Mouse (Mus musculus): ENCODE results near the gene Rpl36.

The Rpl36 gene

DNA sequence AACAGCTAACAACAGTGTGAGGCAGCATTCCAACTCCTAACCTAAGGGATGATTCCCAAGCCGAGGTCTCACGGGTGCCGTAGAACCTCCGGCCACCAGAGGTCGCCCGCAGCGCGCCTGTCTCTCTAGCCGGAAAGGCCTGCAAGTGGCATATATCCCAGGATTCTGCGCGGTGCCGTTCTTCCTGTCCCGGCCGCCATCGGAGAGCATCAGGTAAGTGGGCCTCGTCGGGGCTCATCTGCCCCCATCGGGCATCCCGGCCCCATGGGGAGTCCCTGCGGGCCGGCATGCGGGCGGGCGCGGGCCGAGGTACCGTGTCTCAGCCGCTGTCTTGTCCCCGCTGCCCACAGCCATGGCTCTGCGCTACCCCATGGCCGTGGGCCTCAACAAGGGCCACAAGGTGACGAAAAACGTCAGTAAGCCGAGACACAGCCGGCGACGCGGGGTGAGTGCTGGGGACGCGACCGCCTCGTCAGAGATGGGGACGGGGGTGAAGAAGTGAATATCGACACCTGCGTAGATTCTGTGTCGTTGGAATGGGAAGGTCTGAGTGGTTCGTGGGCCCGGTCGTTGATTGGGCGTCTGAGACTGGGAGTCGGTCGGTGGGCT is at the start of gene Rpl36:
Gene Rpl36, plus strand, starts transcription at position 181 of the 609 bp plus-strand sequence.
- DNase-seq (ENCODE audit: extremely low spot score, low spot score) = peak; percentile 97

DNA sequence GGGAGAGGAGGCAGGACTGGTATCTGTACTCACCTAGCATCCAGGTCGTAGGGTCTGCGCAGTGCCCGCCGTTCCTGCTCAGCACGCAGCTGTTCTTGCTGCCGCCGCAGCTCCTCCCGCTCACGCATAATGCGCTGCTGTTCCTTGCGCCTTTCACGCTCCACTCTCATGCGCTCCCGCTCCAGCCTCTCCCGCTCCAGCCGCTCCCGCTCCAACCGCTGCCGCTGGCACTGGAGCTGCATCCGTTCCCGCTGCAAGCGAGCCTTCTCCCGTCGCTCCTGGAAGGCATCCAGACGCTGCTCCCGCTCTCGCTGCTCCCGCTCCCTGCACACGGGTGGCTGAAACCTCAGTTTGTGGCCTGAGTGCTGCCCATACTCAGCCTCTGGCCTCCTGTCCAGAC is 46.9 kb upstream of the Rpl36 start:
- no peak for DNase-seq (ENCODE audit: extremely low spot score, low spot score)

DNA sequence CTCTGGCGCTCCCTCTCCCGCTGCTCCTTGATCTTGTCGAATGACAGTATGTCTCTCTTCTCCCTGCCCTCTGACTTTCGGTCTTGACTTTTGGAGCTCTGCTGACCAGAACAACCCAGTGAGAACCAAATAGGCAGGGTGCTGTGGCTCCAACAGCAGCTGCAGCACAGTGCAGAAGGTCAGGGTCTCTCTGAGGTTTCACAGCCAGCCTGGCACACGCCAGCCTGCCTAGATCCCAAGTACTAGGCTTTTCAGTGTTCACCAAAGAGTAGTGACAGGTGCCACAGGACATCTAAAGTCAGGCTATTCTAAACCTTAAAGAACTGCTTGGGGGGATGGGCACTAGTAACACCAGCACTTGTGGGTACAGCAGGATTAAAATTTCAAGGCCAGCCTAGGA is 46.3 kb upstream of the Rpl36 start:
- DNase-seq (ENCODE audit: extremely low spot score, low spot score) = no peak

DNA sequence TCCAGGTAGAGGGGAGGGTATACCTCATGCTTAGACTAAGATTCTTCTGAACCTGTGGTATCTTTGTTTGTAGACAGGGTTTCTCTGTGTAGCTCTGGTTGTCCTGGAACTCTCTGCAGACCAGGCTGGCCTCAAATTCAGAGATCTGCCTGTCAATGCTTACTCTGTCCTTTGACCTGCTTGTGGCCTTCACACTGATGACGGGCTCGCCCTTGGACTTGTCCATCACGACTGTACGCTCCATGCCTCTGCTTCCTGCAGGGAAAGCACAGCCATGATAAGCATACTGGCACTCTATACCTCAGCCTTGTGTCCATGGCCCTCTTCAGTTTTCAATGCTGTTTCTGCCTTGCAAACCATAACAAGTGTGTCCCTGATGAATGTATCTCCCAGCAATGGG is 45.8 kb upstream of the Rpl36 start:
- DNase-seq (ENCODE audit: extremely low spot score, low spot score) = no peak

DNA sequence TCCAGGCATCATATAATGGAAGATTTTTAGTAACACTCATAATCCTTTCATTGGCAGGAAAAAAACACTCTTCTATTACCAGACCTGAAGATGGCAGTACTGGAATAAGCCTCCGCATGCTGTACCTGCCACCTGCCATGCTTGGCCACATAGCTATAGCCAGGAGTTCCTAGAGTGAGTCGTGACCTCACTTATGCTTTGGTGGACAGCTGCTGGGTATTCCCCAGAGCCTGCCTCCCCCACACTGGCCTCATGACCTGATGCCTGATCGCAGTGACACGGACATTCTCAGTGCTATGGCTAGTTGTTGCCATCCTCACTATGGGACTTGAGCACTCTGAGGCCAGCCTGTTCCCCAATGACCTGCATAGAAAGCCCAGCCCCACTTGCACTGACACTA is 42.9 kb upstream of the Rpl36 start:
- DNase-seq (ENCODE audit: extremely low spot score, low spot score) = no peak

DNA sequence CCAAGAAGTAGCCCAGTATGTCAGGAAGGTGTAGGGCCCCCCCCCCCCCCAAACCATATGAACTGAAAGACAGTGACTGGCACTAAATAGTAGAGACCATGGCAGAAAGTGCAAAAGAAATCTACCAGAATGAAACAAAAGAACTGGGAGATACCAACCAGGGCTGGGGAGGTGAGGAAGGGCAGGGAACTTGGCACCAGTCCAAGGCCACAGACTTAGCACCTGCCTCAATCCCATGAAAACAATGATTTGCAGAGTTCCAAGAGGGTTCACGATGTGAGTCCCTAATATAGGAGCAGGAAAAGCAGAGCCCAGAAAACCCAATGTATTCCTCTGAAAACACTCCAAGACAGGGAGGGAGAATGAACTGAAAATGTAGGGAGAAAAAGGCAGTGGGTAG is 41.1 kb upstream of the Rpl36 start:
- DNase-seq (ENCODE audit: extremely low spot score, low spot score) = no peak

DNA sequence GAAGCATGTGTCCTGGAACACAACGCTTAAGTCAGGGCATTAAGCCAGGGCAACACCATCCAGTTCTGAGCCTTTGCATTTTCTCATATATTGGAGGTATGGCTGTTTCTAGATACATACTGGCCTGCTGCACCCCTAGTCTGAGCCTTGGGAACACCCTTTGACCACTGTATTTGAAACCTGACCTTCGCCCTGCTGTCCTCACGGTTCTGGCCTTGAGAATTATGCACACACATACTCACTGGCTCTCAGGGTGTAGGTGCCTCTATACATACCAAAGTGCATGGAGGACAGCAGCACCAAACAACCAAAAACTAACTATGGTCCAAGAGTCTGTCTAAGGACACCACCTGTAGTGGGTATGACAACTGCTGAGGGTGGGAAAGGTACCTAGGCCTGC is 40.3 kb upstream of the Rpl36 start:
- DNase-seq (ENCODE audit: extremely low spot score, low spot score) = no peak

DNA sequence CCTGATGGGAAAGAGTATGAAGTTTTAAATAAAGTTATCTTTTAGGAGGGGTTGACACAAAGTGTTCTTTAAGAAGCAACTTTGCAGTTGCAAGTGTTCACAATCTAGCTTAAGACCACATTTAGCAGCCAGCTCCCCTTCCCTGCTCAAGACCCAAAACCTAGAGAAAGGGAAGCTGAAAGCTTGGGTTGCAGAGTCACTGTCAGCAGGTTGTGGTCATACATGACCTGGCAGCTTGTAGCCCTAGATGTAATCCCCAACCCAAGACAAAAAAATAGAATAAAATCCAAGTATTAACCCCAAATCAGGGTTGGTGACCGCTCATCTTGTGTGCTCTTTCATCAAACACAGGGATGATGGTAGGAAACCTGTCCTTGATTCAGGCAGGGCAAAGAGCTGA is 30.1 kb upstream of the Rpl36 start:
- DNase-seq (ENCODE audit: extremely low spot score, low spot score) = no peak

DNA sequence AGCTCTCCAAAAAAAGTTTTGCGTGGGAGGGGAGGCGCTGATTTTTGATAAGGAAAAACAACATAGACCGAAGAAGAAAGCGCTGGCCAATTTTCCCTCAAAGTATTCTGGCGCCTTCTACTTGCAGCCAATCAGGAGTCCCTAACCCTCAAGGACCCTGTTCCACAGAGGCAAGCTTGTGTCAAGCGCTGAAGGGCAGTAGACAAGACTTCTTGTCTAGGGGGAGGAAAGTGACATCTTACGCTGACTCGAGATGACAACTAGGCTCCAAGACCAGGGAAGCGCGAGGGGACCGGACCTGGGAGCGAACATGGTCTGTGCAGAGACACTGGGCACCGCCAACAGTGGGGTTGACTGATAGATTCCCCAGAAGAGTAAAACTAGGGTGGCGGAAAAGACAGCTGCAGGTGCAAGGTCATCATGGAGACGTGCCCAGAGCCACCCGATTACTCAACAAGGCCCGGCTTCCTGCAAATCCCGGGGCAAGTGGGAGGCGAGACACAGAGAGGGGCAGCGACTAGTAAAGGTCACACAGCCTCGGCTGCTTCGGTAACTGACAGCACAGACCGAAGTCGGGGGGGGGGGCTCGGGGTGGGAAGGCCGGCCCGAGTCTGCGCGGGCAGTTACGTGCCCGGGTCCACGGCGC is 29.5 kb upstream of the Rpl36 start:
- no peak for DNase-seq (ENCODE audit: extremely low spot score, low spot score)

DNA sequence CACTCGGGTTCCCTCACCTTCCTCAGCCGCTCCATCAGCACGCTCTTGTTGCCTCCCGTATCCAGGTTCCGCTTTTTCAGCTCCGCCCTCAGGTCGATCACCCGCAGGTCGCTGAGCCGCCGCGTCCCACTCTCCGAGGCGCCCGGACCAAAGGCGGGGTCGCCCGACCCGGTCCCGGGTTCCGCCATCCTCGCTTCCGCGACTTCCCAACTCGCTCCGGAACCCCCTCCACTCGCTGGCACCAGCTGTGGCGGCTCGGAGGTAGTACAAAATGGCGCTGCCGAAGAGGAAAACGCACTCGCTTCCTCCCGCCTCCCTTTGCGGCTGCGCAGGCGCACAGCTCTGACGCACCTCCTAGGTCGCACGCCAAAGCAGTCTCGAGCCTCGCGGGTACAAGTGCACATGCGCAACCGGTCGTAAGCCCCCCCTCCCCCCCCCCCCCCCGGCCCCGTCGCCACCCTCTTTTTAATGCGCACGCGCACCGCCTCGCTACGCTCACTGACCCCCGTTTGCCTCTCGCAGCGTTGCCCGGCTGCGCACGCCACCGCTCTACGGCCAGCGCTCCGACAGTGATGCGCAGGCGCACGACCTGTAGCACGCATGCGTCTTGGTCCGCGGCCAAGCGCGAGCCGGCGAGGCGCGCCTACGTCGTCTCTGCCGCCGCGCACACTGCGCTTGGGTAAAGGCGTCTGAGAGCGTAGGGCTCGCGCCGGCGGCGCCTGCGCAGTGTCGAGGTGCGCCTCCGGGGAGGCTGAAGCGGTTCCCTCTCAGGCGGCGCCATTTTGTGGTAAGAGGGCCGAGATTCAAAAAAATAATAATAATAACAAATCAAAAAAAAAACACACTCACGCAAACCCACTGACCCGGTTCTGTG is 28.7 kb upstream of the Rpl36 start, which contains the start of the genes Safb2 and Safb:
Gene Safb2, minus strand, starts transcription at position 329 of the 874 bp plus-strand sequence.
Gene Safb, plus strand, starts transcription at position 569 of the 874 bp plus-strand sequence.
- DNase-seq (ENCODE audit: extremely low spot score, low spot score) = peak; percentile 98

DNA sequence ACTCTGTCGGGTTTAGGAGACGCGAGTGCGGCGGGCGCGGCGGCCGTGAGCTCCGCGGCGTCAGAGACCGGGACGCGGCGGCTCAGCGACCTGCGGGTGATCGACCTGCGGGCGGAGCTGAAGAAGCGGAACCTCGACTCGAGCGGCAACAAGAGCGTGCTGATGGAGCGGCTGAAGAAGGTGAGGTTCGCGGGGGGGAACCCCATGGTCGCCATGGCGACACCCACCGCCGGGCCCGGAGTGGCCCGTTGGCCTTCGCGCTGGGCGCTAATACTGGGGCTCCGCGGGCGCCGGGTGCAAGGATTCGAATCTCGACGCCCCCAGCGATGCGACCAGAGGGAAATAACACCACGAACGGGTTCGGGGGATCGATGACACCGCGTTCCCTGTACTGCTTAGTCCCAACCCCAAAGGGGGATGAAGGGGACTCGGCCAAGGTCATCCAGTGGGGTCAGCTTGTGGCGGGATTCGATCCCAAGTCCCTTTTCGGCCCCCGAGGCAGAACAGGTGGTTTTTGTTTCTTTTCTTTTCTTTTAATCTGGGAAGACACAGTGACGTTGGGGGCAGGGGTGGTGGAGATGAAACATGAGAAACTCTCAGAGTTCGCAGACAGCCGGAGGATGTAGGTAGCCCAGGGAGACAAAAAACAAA is 27.9 kb upstream of the Rpl36 start:
- DNase-seq (ENCODE audit: extremely low spot score, low spot score) = peak; percentile 64

DNA sequence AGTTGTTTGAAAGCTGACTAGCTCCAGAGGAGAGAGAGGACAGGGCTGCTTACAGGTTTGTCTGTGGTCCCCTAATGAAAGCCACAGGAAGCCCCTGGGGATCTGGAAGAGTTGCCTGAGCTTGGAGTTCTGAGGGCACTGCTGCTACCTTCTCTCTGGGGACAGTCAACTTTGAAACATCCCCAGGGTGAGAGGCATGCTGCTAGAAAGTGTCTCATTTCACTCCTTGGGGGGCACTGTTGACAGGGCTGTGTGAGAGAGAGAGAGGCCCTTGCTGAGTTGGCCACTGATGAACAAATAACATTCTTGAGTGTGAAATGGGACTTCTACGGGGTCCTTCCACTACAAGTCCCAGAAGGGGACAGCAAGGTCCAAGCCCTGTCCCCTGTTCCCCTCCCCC is 25.4 kb upstream of the Rpl36 start:
- DNase-seq (ENCODE audit: extremely low spot score, low spot score) = no peak

DNA sequence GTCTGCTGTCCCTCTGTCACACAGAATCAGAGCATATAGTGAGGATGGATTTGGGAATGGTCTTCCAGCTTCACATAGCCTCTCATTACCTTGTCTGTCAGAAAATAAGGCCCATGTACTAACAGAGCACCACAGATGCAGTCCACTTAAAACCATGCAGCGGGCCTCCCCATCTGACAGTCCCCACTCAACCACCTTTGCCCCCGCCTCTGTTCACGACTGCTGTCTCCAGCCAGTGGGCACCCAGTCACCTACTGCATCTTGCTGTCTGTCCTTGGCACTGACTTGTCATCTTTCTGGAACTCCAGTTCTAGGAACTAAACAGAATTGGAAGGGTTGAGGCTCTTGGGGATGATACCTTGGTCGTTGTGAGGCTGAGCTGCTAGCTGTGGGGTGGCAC is 24.3 kb upstream of the Rpl36 start:
- no peak for DNase-seq (ENCODE audit: extremely low spot score, low spot score)

DNA sequence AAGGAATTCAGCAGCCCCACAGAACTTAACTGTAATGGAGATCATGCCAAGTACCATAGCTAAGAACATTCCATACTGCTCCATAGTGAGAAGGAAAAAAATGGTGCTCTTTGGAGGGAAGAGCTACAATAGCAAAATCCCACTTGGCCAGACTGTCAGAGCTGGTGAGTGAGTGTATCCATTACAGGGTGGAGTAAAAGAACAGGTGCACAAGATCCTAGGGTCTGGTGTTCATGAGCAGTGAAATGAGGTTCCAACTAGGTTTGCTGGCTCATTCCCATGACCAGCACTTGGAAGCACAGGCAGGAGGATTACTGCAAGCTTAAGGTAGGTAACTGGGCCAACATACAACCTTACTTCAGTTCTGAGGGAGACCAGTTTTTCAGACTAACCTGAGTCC is 20.7 kb upstream of the Rpl36 start:
- no peak for DNase-seq (ENCODE audit: extremely low spot score, low spot score)

DNA sequence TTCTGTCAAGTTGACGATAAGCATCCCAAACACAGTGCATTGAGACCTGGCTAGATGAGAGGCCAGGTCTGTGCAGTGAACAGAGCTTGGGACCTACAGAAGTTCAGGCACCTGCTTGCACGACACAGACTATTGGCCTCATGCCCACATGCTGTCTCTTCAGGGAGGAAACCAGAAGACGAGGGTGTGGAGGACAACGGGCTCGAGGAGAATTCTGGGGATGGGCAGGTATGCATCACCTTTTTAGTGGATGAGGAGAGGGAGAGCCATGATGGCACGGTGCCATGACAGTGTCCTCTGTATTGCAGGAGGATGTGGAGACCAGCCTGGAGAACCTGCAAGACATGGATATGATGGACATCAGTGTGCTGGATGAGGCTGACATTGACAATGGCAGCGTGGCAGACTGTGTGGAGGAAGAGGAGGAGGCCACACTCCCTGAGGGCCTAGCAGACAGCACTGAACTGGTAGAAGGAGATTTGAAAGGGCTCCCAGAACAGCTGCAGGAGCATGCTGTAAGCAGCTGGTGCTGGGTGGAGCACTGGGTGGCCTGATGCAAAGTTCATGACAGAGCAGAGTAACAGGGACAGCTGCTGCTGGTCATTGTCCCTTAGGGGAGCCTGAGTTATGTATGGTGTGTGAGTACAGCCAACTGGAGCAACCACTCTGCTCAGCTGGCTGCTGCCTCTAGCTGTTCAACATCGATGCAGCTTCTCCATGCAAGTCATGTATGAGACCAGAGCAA is 19.5 kb upstream of the Rpl36 start:
- DNase-seq (ENCODE audit: extremely low spot score, low spot score) = no peak

DNA sequence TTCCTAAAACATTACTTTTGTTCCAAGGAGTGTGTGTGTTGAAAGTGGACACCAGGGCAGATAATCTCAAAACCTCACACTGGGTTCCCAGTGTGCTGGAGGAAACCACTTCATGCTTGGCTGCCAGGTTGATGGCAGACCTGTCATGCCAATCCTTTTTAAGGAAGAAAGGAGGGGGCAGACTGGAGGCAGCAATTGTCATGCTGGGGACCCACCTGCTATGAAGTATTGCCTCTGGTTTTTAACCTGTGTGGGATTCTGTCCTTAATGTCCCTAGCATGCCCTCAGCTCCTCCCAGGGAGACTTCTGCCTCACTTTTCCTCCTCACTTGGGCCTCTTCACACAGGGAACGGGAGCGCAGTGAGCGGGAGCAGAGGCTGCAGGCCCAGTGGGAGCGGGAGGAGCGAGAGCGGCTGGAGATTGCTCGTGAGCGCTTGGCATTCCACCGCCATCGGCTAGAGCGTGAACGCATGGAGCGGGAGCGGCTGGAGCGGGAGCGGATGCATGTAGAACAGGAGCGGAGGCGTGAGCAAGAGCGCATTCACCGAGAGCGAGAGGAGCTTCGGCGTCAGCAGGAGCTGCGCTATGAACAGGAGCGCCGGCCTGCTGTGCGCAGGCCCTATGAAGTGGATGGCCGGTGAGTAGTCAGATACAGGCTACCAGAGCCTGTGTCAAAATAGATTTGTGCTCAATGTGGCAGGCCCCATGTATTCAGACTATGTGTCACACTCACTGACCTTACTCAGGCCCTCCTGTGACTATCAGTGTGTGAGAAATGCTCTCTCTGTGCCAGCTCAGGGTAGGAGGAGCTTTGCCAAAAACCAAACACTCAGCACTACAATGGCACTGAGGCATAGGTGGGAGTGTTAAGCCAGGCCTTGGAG is 9.8 kb upstream of the Rpl36 start:
- no peak for DNase-seq (ENCODE audit: extremely low spot score, low spot score)

DNA sequence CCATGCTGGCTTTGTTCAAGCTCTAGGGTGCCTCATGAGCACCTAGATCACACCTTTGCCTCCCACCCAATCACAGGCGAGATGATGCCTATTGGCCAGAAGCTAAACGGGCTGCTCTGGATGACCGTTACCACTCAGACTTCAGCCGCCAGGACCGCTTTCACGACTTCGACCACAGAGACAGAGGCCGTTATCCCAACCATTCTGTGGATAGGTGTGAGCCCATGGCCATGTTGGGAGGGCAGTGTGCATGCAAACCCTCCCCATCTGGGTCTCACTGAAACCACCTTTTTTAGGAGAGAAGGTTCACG is 9.2 kb upstream of the Rpl36 start:
- no peak for DNase-seq (ENCODE audit: extremely low spot score, low spot score)

DNA sequence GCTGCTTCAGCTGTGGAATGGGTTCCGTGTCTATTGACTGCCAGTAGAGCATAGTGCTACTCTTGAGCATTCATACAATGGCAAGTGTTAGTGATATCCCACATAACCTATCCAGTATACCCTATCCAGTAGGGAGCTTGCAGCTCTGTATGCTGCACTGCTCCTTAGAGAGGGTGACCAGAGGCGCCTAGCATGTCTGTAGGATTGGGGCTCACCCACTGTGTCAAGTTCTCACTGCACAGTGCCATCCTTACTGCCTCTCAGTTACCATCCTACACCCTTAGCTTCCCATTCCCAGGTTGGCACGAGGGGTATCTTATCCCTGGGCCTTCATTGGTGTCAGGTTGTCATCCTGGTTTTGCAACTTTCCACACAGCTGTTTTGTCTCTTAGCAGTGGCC is 8.8 kb upstream of the Rpl36 start:
- DNase-seq (ENCODE audit: extremely low spot score, low spot score) = no peak

DNA sequence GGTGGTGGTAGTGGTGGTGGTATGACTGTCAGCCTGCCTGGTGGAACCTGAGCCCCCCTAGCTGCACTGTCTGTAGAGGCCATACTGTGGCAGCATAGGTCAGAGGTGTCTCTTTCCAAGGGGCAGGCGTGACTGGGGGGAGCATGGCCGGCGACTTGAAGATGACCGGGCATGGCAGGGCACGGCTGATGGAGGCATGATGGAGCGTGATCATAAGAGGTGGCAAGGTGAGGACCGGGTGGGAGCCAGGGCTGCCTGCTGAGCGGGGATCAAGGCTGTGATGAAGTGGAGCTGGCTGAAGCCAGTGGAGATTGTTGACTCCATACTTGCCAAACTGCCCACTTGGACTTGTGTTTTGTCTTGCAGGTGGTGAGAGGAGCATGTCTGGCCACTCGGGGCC is 7.8 kb upstream of the Rpl36 start:
- no peak for DNase-seq (ENCODE audit: extremely low spot score, low spot score)

DNA sequence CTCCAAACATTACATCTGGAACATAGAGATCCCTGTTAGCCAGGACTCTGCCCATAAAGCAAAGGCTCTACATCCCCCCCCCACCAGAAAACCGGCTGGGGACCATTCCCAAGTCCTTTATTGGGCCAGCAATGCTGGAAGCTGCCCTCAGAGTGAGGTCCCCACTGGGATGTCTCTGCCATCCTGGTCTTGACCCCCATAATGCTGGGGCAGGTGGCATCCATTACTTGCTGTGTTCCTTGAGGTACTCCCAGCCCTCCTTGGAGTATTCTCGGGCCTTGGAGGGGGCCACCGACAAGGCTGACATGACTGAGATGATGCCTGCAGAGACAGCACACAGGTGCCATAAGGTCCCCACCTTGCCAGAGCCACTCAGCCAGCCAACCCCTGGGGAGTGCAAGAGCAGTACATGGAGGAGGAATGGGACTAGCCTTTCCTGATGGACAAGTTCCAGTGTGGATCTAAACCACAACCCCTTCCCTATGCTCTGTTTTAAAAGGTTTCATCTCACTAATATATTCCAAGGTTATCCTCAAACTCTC is 5.6 kb upstream of the Rpl36 start:
- DNase-seq (ENCODE audit: extremely low spot score, low spot score) = no peak
